In the genomic region with DNA sequence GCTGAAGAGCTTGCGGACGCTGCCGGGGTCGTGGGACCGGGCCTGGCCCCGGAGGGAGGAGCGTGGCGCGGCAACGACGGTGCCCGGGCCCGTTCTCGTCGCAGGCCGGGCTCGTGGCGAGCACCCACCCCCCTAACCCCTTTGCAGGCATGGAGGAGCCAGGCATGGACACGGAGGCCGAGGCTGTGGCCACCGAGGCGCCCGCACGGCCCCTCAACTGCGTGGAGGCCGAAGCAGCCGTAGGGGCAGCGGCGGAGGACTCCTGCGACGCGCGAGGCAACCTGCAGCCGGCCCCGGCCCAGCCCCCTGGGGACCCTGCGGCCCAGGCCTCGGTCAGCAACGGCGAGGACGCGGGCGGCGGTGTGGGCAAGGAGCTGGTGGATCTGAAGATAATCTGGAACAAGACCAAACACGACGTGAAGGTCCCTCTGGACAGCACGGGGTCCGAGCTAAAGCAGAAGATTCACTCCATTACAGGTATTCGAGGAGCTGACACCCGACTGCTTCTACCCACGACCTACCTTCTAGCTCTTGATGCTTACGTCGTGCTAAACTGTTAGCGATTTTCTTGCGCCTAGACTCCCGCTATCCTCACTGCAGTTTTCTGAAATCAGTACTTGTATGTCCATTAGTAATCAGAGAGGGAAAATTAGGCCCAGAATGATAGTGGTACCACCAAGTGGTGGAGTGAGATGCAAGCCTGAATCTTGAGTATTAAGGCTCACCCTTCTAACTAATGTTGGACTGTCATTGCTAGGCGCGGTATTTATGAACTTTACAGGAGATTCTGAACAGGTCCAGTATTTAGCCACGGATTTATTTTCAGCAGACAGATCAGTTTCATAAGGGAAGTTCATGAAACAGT, we compare ENCODE assay signal across 8 mouse cellular contexts. TPM values are rescaled to one million over a fixed set of nuclear protein-coding genes. Genes with fewer than 3 reads are reported as not detected.
A peak's percentile ranks its signal among the peaks of the same experiment; 100 is the strongest.
DNase-seq lines count a peak whose midpoint lies in the region; ATAC-seq and TF ChIP-seq lines count a peak whose summit lies in the region.

No protein-coding gene starts in this region.

- peak; percentile 47 for DNase-seq in gastrocnemius, postnatal 10 days
- DNase-seq in gastrocnemius, postnatal 36 days: no peak
- peak; percentile 8 to 50 for DNase-seq in urinary bladder, adult 18-20 months (ENCODE audit: low spot score in 2 of 2)
- DNase-seq in urinary bladder, postnatal 10 days (ENCODE audit: low spot score): no peak
- DNase-seq in forebrain, postnatal 0 days: peak; percentile 25
- no peak for DNase-seq in limb, embryonic 10.5 days (ENCODE audit: low spot score)

- H3K4me2 ChIP-seq in forebrain, postnatal 0 days (ENCODE audit: low read depth): peak overlapping the region; percentile 81
- peak overlapping the region; percentile 80 for H3K4me2 ChIP-seq in myocyte (ENCODE audit: low read depth)

- WGBS in forebrain, postnatal 0 days: 6% methylated on average over 57 of the region's 58 CpGs
- WGBS in limb, embryonic 10.5 days: 2% methylated on average over 58 of the region's 58 CpGs

- peak; percentile 45 for TF ChIP-seq CTCF in forebrain, postnatal 0 days (IDR thresholded peaks at IDR 0.05; ENCODE audit: low read depth)

- intact Hi-C loops in gastrocnemius, postnatal 36 days (cut with DNase I): loop anchor here (5.0 kb wide), 1 partner anchor 85 kb away; the partner anchor contains the start of gene Cog7

- peaks cover 27% of the 10 kb centered on the region for H3K36me3 ChIP-seq in forebrain, postnatal 0 days (ENCODE audit: insufficient read depth)
- H3K36me3 ChIP-seq in limb, embryonic 10.5 days: peaks cover 47% of the 10 kb centered on the region
- peaks cover 28% of the 10 kb centered on the region for H3K36me3 ChIP-seq in myocyte (ENCODE audit: control insufficient read depth, insufficient read depth)

- peaks cover 19% of the 10 kb centered on the region for H3K4me1 ChIP-seq in forebrain, postnatal 0 days (ENCODE audit: insufficient read depth)
- peaks cover 29% of the 10 kb centered on the region for H3K4me1 ChIP-seq in limb, embryonic 10.5 days

- H3K9ac ChIP-seq in forebrain, postnatal 0 days: peak overlapping the region; percentile 92

- no peaks in the 10 kb centered on the region for H3K27me3 ChIP-seq in forebrain, postnatal 0 days (ENCODE audit: insufficient read depth, low read length)
- H3K27me3 ChIP-seq in limb, embryonic 10.5 days (ENCODE audit: low read depth, poor library complexity, severe bottlenecking): no peaks in the 10 kb centered on the region
- no peaks in the 10 kb centered on the region for H3K27me3 ChIP-seq in myocyte (ENCODE audit: control insufficient read depth, insufficient read depth, insufficient read length)

- no peaks in the 10 kb centered on the region for H3K9me3 ChIP-seq in forebrain, postnatal 0 days (ENCODE audit: low read length)
- no peaks in the 10 kb centered on the region for H3K9me3 ChIP-seq in limb, embryonic 10.5 days (replicated peaks)

- ATAC-seq in forebrain, postnatal 0 days: peak; percentile 16
- ATAC-seq in granulocyte monocyte progenitor cell, adult 5-6 weeks (replicated peaks; ENCODE audit: poor library complexity, severe bottlenecking): no peak

- TF ChIP-seq POLR2A in myocyte (IDR thresholded peaks at IDR 0.05; ENCODE audit: insufficient read length, low read depth): no peak

- peak overlapping the region; percentile 93 for H3K27ac ChIP-seq in forebrain, postnatal 0 days (ENCODE audit: low read depth, low read length)
- H3K27ac ChIP-seq in limb, embryonic 10.5 days: peak overlapping the region; percentile 97

- H3ac ChIP-seq in myocyte (ENCODE audit: control insufficient read depth, insufficient read length): peak overlapping the region; percentile 100

- H3K4me3 ChIP-seq in forebrain, postnatal 0 days (ENCODE audit: low read depth, low read length): peak overlapping the region; percentile 94
- H3K4me3 ChIP-seq in limb, embryonic 10.5 days: peak overlapping the region; percentile 99
- peak overlapping the region; percentile 62 for H3K4me3 ChIP-seq in myocyte

- H3K79me2 ChIP-seq in myocyte (ENCODE audit: control insufficient read depth, insufficient read depth): peaks cover 60% of the 10 kb centered on the region

TF ChIP-seq in myocyte, 11 proteins besides CTCF, POLR2A, EP300 and RAD21:
- no peak for TF ChIP-seq MYOG (IDR thresholded peaks at IDR 0.05; ENCODE audit: control insufficient read depth in 1 of 3, insufficient read depth in 1 of 3, insufficient read length in 2 of 3, low read depth in 2 of 3)
- TF ChIP-seq MAX (IDR thresholded peaks at IDR 0.05; ENCODE audit: low read depth): no peak
- TF ChIP-seq SRF (IDR thresholded peaks at IDR 0.05; ENCODE audit: control insufficient read depth, insufficient read length, low read depth): no peak
- TF ChIP-seq MYOD1 (IDR thresholded peaks at IDR 0.05; ENCODE audit: control insufficient read depth in 1 of 3, insufficient read length in 2 of 3, low read depth in 2 of 3): no peak
- no peak for TF ChIP-seq USF1 (IDR thresholded peaks at IDR 0.05; ENCODE audit: low read depth)
- TF ChIP-seq E2F4 (IDR thresholded peaks at IDR 0.05; ENCODE audit: insufficient read depth): no peak
- no peak for TF ChIP-seq TCF12 (IDR thresholded peaks at IDR 0.05; ENCODE audit: insufficient read depth, poor library complexity, severe bottlenecking)
- TF ChIP-seq POLR2AphosphoS2 (IDR thresholded peaks at IDR 0.05; ENCODE audit: insufficient read length, low read depth): no peak
- no peak for TF ChIP-seq CEBPB (IDR thresholded peaks at IDR 0.05; ENCODE audit: insufficient read depth, poor library complexity, severe bottlenecking)
- no peak for TF ChIP-seq REST (IDR thresholded peaks at IDR 0.05; ENCODE audit: insufficient read depth, insufficient read length)
- no peak for TF ChIP-seq TCF3 (IDR thresholded peaks at IDR 0.05; ENCODE audit: insufficient read length, low read depth)

RNA-seq across cellular contexts. Expression of gene Ears2, which starts 0.7 kb away (rescaled TPM):
- 10 to 100 TPM; 11.0 to 11.9 TPM for total RNA-seq in gastrocnemius, postnatal 10 days (2021)
- 1 to 10 TPM; 6.8 to 7.0 TPM for total RNA-seq in gastrocnemius, postnatal 36 days (2021)
- 13.4 and 16.7 TPM in 2 replicates for total RNA-seq in forebrain, postnatal 0 days (2014; rRNA removed)
- polyA plus RNA-seq in forebrain, postnatal 0 days (2015; fragmentation: Nextera tagmentation; extraction: Ambion mirVana): 8.3 and 8.8 TPM in 2 replicates
- polyA plus RNA-seq in limb, embryonic 10.5 days (2016; fragmentation: Nextera tagmentation; extraction: Ambion mirVana): 19.0 and 20.0 TPM in 2 replicates
- polyA plus RNA-seq in myocyte (2012; fragmentation: generic; extraction: Trizol): 10.8 TPM
- total RNA-seq in granulocyte monocyte progenitor cell, adult 5-6 weeks (2014; fragmentation: Nextera tagmentation): 7.0 and 12.1 TPM in 2 replicates
- 5.8 and 7.2 TPM in 2 replicates for total RNA-seq in granulocyte monocyte progenitor cell, adult 5-6 weeks (2017)

RNA-seq across cellular contexts. Expression of gene Ubfd1, which starts 0.8 kb away (rescaled TPM):
- 10 to 100 TPM; 33.3 to 35.5 TPM for total RNA-seq in gastrocnemius, postnatal 10 days (2021)
- 10 to 100 TPM; 20.2 to 21.3 TPM for total RNA-seq in gastrocnemius, postnatal 36 days (2021)
- 76.2 and 105 TPM in 2 replicates for total RNA-seq in forebrain, postnatal 0 days (2014; rRNA removed)
- 38.5 and 54.5 TPM in 2 replicates for polyA plus RNA-seq in forebrain, postnatal 0 days (2015; fragmentation: Nextera tagmentation; extraction: Ambion mirVana)
- polyA plus RNA-seq in limb, embryonic 10.5 days (2016; fragmentation: Nextera tagmentation; extraction: Ambion mirVana): 83.7 and 87.3 TPM in 2 replicates
- polyA plus RNA-seq in myocyte (2012; fragmentation: generic; extraction: Trizol): 19.9 TPM
- total RNA-seq in granulocyte monocyte progenitor cell, adult 5-6 weeks (2014; fragmentation: Nextera tagmentation): 40.0 and 41.5 TPM in 2 replicates
- 35.7 and 36.5 TPM in 2 replicates for total RNA-seq in granulocyte monocyte progenitor cell, adult 5-6 weeks (2017)

RNA-seq across cellular contexts. Expression of gene Ndufab1, which starts 33.9 kb away (rescaled TPM):
- total RNA-seq in gastrocnemius, postnatal 10 days (2021): 100 to 1,000 TPM; 582 to 686 TPM
- 100 to 1,000 TPM; 638 to 657 TPM for total RNA-seq in gastrocnemius, postnatal 36 days (2021)
- 28.4 and 42.9 TPM in 2 replicates for total RNA-seq in forebrain, postnatal 0 days (2014; rRNA removed)
- polyA plus RNA-seq in forebrain, postnatal 0 days (2015; fragmentation: Nextera tagmentation; extraction: Ambion mirVana): 655 and 742 TPM in 2 replicates
- polyA plus RNA-seq in limb, embryonic 10.5 days (2016; fragmentation: Nextera tagmentation; extraction: Ambion mirVana): 799 and 837 TPM in 2 replicates
- polyA plus RNA-seq in myocyte (2012; fragmentation: generic; extraction: Trizol): 729 TPM
- total RNA-seq in granulocyte monocyte progenitor cell, adult 5-6 weeks (2014; fragmentation: Nextera tagmentation): 218 and 319 TPM in 2 replicates
- 102 and 116 TPM in 2 replicates for total RNA-seq in granulocyte monocyte progenitor cell, adult 5-6 weeks (2017)

RNA-seq across cellular contexts. Expression of gene Gga2, which starts 46.7 kb away (rescaled TPM):
- total RNA-seq in gastrocnemius, postnatal 10 days (2021): 10 to 100 TPM; 21.3 to 27.3 TPM
- total RNA-seq in gastrocnemius, postnatal 36 days (2021): 10 to 100 TPM; 12.9 to 14.0 TPM
- 29.5 and 29.8 TPM in 2 replicates for total RNA-seq in forebrain, postnatal 0 days (2014; rRNA removed)
- polyA plus RNA-seq in forebrain, postnatal 0 days (2015; fragmentation: Nextera tagmentation; extraction: Ambion mirVana): 17.7 and 25.5 TPM in 2 replicates
- polyA plus RNA-seq in limb, embryonic 10.5 days (2016; fragmentation: Nextera tagmentation; extraction: Ambion mirVana): 140 and 148 TPM in 2 replicates
- polyA plus RNA-seq in myocyte (2012; fragmentation: generic; extraction: Trizol): 63.9 TPM
- total RNA-seq in granulocyte monocyte progenitor cell, adult 5-6 weeks (2014; fragmentation: Nextera tagmentation): 22.6 and 24.3 TPM in 2 replicates
- 19.2 and 21.0 TPM in 2 replicates for total RNA-seq in granulocyte monocyte progenitor cell, adult 5-6 weeks (2017)

Comparison
In these comparisons a context has a peak if more than half of its experiments do, and no peak if none do; other contexts are left out.
1. DNase-seq: peak in gastrocnemius, postnatal 10 days (single experiment), urinary bladder, adult 18-20 months (2 of 2) and forebrain, postnatal 0 days (single experiment); none in gastrocnemius, postnatal 36 days (0 of 2), urinary bladder, postnatal 10 days (single experiment) and limb, embryonic 10.5 days (single experiment).
2. Peak in every context shown above with its lines, with median percentiles within 50 percentile points of each other: H3K4me3 ChIP-seq.